In the genomic region with DNA sequence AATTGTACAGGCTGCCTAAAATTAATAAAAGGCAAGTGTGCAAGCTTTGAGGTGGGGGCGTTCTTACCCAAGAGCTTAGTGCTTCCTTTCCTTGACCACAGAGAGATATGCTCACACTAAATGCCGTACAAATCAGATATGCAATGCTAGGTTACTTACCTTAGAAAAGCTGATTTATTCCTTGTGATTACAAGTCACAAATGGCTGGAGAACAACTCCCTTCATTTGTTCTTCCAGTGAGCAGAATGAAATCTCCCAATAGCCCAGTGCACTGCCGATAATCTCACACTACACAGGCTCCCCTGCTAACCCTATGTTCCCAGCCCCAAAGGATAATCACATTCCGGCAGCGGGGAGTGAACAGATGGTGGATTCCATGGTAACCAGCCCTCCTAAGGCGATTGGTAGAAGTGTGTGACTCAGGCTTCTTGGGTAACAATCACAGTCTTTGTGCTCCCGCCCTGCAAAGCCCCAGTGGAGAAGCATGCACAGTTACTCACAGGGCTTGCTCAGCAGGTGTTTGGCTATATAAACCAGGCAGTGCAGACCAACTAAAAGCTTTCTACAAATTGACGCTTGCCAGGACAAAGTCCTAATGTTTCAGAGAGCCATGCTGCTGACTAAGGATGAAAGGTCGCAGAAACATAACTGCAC, we compare ENCODE assay signal across 8 mouse cellular contexts. TPM values are rescaled to one million over a fixed set of nuclear protein-coding genes. Genes with fewer than 3 reads are reported as not detected.
DNase-seq lines count a peak whose midpoint lies in the region; ATAC-seq lines count a peak whose summit lies in the region.

No protein-coding gene starts in this region.

- peak; percentile 93 for DNase-seq in Muller cell, postnatal 12 days (ENCODE audit: inconsistent ontology term)
- peak; percentile 87 for DNase-seq in cerebellum, adult 8-10 months
- DNase-seq in frontal cortex, adult 2 months (ENCODE audit: extremely low spot score in 1 of 2, low spot score in 1 of 2): peak; percentile 89 to 94
- DNase-seq in layer of hippocampus, postnatal 10 days (ENCODE audit: low spot score in 2 of 2): peak; percentile 75 to 79
- DNase-seq in lung, postnatal 10 days: peak; percentile 16
- DNase-seq in right cerebral cortex, postnatal 10 days (ENCODE audit: low spot score in 2 of 2): peak; percentile 92 to 95

- H3K4me1 ChIP-seq in hindbrain, embryonic 13.5 days (replicated peaks): peaks cover 26% of the 10 kb centered on the region

- peak; percentile 98 for ATAC-seq in hindbrain, embryonic 13.5 days (ENCODE audit: low FRiP score)
- no peak for ATAC-seq in inflammation-experienced regulatory T-cells, adult 6 months

- H3K36me3 ChIP-seq in hindbrain, embryonic 13.5 days: no peaks in the 10 kb centered on the region

- WGBS in hindbrain, embryonic 13.5 days: 1% methylated on average over 9 of the region's 9 CpGs

- peak overlapping the region; percentile 73 for H3K4me2 ChIP-seq in hindbrain, embryonic 13.5 days

- peak overlapping the region; percentile 73 for H3K9ac ChIP-seq in hindbrain, embryonic 13.5 days

- H3K4me3 ChIP-seq in hindbrain, embryonic 13.5 days: peak overlapping the region; percentile 60

- peak overlapping the region; percentile 92 for H3K27ac ChIP-seq in hindbrain, embryonic 13.5 days

- H3K27me3 ChIP-seq in hindbrain, embryonic 13.5 days: no peaks in the 10 kb centered on the region

- H3K9me3 ChIP-seq in hindbrain, embryonic 13.5 days: no peaks in the 10 kb centered on the region

RNA-seq across cellular contexts. Expression of a gene that starts 40.3 kb away (rescaled TPM):
- 11.2 and 13.3 TPM in 2 replicates for polyA plus RNA-seq in frontal cortex, adult 2 months (2012; rRNA removed)
- 24.5 and 25.0 TPM in 2 replicates for polyA plus RNA-seq in hindbrain, embryonic 13.5 days (2015; fragmentation: Nextera tagmentation; extraction: Ambion mirVana)
- 10 to 100 TPM; 54.1 to 60.6 TPM for total RNA-seq in layer of hippocampus, postnatal 10 days (2021)
- under 1 TPM in 2 of 3 experiments, not detected in 1; 0.08 to 0.34 TPM for polyA plus RNA-seq in inflammation-experienced regulatory T-cells, adult 6 months (2017; shearing (Covaris generic))

Comparison
In these comparisons a context has a peak if more than half of its experiments do, and no peak if none do; other contexts are left out.
1. DNase-seq: peak in every context shown above with its lines; median percentile 94 in right cerebral cortex, postnatal 10 days; 93 in Muller cell, postnatal 12 days; 92 in frontal cortex, adult 2 months; 87 in cerebellum, adult 8-10 months; 77 in layer of hippocampus, postnatal 10 days; 16 in lung, postnatal 10 days.